Mouse (Mus musculus) olfactory bulb, adult 2 months (tissue): Measurements from ENCODE around the gene Nos3.

Experiments
- CTCF ChIP-seq: fragments of 200-500 bp; IDR thresholded peaks from 2 replicates; pipeline ENCODE4 v1.5.1; 2012; ENCODE audit warnings: low read depth, mild to moderate bottlenecking, low read length, moderate library complexity; ENCODE audit not compliant: insufficient read depth
- POLR2A ChIP-seq: fragments of 200-500 bp; IDR thresholded peaks from 2 replicates; pipeline ENCODE4 v1.6.1; 2012; ENCODE audit warnings: mild to moderate bottlenecking, low read depth, low read length, moderate library complexity; ENCODE audit not compliant: insufficient read depth

DNA sequence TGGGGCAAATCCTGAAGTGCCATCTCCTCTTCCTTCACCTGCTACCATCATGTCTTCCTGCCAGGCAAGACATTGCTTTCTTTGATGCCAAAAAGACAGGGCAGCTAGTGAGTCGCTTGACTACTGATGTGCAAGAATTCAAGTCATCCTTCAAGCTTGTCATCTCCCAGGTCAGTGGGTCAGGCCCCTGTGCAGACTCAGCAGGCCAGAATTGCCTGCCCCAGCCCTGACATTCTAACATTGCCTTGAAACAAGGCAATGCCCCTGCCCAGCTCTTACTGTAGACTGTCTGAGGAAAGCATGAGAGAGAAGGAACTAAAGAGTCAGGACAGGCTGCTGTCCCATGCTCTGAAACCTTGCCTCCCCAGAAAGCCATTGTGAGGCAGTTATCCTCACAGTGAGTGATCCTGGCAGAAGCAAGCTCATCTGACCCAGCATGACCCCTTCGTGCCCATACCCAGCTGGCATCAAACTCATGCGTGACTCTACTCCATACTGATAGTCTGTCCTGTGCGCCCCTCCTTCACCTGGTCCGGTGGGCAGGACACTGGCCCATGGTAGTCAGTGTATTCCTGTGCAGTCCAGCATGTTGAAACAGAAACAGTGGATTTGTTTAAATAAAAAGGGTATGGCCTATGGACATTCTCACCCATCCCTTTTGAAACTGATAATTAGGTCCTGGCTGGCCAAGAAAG lies 36.4 kb downstream of the Nos3 start:
- no peak for TF ChIP-seq POLR2A
- TF ChIP-seq CTCF = no peak
